Mouse (Mus musculus): ENCODE measurements at regions not wholly inside any gene's neighbourhood (a gene's known extent, or its start where the extent isn't known, plus 50 kb on each side); places are given as distances from the start of the nearest gene placed in this dataset.

GRCm38 (mm10) chr5:58975268-58975667, 1257.5 kb downstream of the Pcdh7 start:
- H3K9ac ChIP-seq (ENCODE audit: low read depth, low read length, severe bottlenecking) = no peak overlapping the region
- no peak overlapping the region for H3K27ac ChIP-seq (replicated peaks; ENCODE audit: low read depth, low read length)
- DNase-seq (ENCODE audit: low spot score) (no peak), ATAC-seq (ENCODE audit: low FRiP score, low read depth) (no peak)
- H3K4me2 ChIP-seq (replicated peaks; ENCODE audit: low read depth, low read length, severe bottlenecking) = no peak overlapping the region
- TF ChIP-seq POLR2A (IDR thresholded peaks at IDR 0.05; ENCODE audit: borderline replicate concordance, extremely low read depth, insufficient read depth, insufficient read length) = no peak
- H3K27me3 ChIP-seq (ENCODE audit: control insufficient read depth, insufficient read depth, low read length) = no peaks in the 10 kb centered on the region
- no peak overlapping the region for H3K4me3 ChIP-seq (replicated peaks; ENCODE audit: low read length)
- no peaks in the 10 kb centered on the region for H3K36me3 ChIP-seq (ENCODE audit: control insufficient read depth, insufficient read depth, low read length)
- no peaks in the 10 kb centered on the region for H3K9me3 ChIP-seq (ENCODE audit: control insufficient read depth, low read length)
- H3K4me1 ChIP-seq (ENCODE audit: control insufficient read depth, insufficient read depth, low read length) = no peaks in the 10 kb centered on the region
- 79% methylated on average over 2 of the region's 2 CpGs for WGBS

- Histone ChIP-seq H3K9me3 (ENCODE audit: control insufficient read depth, low read length) (no peaks in the 10 kb centered on the region), H3K27me3 (ENCODE audit: control insufficient read depth, insufficient read depth, low read length) (no peaks in the 10 kb centered on the region), H3K27ac (replicated peaks; ENCODE audit: low read depth, low read length) (no peak overlapping the region), H3K4me1 (ENCODE audit: control insufficient read depth, insufficient read depth, low read length) (no peaks in the 10 kb centered on the region), H3K36me3 (ENCODE audit: control insufficient read depth, insufficient read depth, low read length) (no peaks in the 10 kb centered on the region), H3K4me2 (replicated peaks; ENCODE audit: low read depth, low read length, severe bottlenecking) (no peak overlapping the region), H3K9ac (ENCODE audit: low read depth, low read length, severe bottlenecking) (no peak overlapping the region), H3K4me3 (replicated peaks; ENCODE audit: low read length) (no peak overlapping the region)
- 94% methylated on average over 1 of the region's 1 CpGs for whole genome bisulfite sequencing
- TF ChIP-seq POLR2A (IDR thresholded peaks at IDR 0.05; ENCODE audit: borderline replicate concordance, extremely low read depth, insufficient read depth, insufficient read length) = no peak
- DNase-seq (ENCODE audit: low spot score) (no peak), ATAC-seq (ENCODE audit: low FRiP score, low read depth) (no peak)
Measured at GRCm38 (mm10) chr5:58987754-58988153, 1270.0 kb downstream of the Pcdh7 start.
